ENCODE assay signal across 14 mouse cellular contexts in the genomic region with DNA sequence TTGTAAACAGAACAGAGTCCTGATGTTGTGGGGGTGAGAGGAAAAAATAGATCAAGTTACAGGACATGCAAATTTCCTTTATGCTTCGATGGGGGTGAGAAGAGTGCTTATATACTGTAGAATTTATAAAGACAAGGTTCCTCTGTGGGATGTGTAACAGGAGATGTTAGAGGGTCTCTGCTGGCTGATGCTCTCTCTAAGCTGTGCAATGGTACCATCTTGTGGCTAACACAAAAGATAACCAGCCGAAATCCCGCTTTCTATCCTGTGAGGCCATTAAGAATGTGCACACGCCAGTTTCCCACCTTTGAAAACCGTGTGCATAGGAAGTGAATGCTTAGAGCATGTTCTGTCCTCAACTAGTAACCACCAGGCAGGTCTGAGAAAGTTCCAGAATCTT.
A peak's percentile ranks its signal among the peaks of the same experiment; 100 is the strongest.
DNase-seq lines count a peak whose midpoint lies in the region; ATAC-seq and TF ChIP-seq lines count a peak whose summit lies in the region.
"Had no signal": no experiment of that assay in that cellular context is flagged by ENCODE, and none has a peak within 500 bp of the region (broad histone marks: within the 10 kb centered on the region; RNA-seq: fewer than 3 reads in every experiment).

No protein-coding gene starts in this region.

- H3K36me3 ChIP-seq in kidney, embryonic 16.5 days (ENCODE audit: insufficient read depth, low read length): no peaks in the 10 kb centered on the region
- H3K36me3 ChIP-seq in neural tube, embryonic 14.5 days (ENCODE audit: control insufficient read depth, insufficient read depth, low read length): no peaks in the 10 kb centered on the region
- no peaks in the 10 kb centered on the region for H3K36me3 ChIP-seq in embryonic facial prominence, embryonic 10.5 days (replicated peaks)
- H3K36me3 ChIP-seq in stomach, postnatal 0 days (ENCODE audit: control insufficient read depth, insufficient read depth, low read length): no peaks in the 10 kb centered on the region
- H3K36me3 ChIP-seq: heart, embryonic 10.5 days; lung, embryonic 15.5 days had no signal

- H3K9ac ChIP-seq in kidney, embryonic 16.5 days (replicated peaks; ENCODE audit: low read length): no peak overlapping the region
- H3K9ac ChIP-seq in neural tube, embryonic 14.5 days (replicated peaks; ENCODE audit: low read depth, low read length): no peak overlapping the region
- no peak overlapping the region for H3K9ac ChIP-seq in stomach, postnatal 0 days (ENCODE audit: low read length)
- H3K9ac ChIP-seq: lung, embryonic 15.5 days had no signal

- DNase-seq in kidney, adult 9 months: no peak
- DNase-seq in neural tube, embryonic 10.5 days (ENCODE audit: extremely low spot score, low spot score): no peak
- peak; percentile 7 for DNase-seq in embryonic facial prominence, embryonic 10.5 days (ENCODE audit: low spot score)
- no peak for DNase-seq in stomach, postnatal 0 days (ENCODE audit: low spot score)
- no peak for DNase-seq in heart, adult 9 months (ENCODE audit: low spot score in 2 of 2)
- DNase-seq in spleen, postnatal 14 days (ENCODE audit: low spot score in 2 of 2): no peak
- DNase-seq: adrenal gland, postnatal 10 days; kidney, adult 11 months; right cerebral cortex, postnatal 14 days; thymus, adult 18-20 months had no signal

- H3K27me3 ChIP-seq in kidney, embryonic 16.5 days (ENCODE audit: insufficient read depth, low read length): no peaks in the 10 kb centered on the region
- H3K27me3 ChIP-seq in neural tube, embryonic 14.5 days (ENCODE audit: control insufficient read depth, insufficient read depth, low read length): no peaks in the 10 kb centered on the region
- H3K27me3 ChIP-seq in embryonic facial prominence, embryonic 10.5 days (replicated peaks; ENCODE audit: low read depth, poor library complexity, severe bottlenecking): no peaks in the 10 kb centered on the region
- no peaks in the 10 kb centered on the region for H3K27me3 ChIP-seq in stomach, postnatal 0 days (ENCODE audit: control insufficient read depth, insufficient read depth, low read length)
- H3K27me3 ChIP-seq: lung, embryonic 15.5 days had no signal

- no peaks in the 10 kb centered on the region for H3K9me3 ChIP-seq in kidney, embryonic 16.5 days (ENCODE audit: low read length)
- H3K9me3 ChIP-seq in neural tube, embryonic 14.5 days (ENCODE audit: control insufficient read depth, low read length): no peaks in the 10 kb centered on the region
- H3K9me3 ChIP-seq in embryonic facial prominence, embryonic 10.5 days: no peaks in the 10 kb centered on the region
- no peaks in the 10 kb centered on the region for H3K9me3 ChIP-seq in stomach, postnatal 0 days (ENCODE audit: control insufficient read depth, low read length)
- H3K9me3 ChIP-seq: heart, embryonic 10.5 days; lung, embryonic 15.5 days had no signal

- peaks cover 3% of the 10 kb centered on the region; the same call in 1 of the 2 replicates for H3K4me1 ChIP-seq in kidney, embryonic 16.5 days (ENCODE audit: insufficient read depth, low read length)
- no peaks in the 10 kb centered on the region for H3K4me1 ChIP-seq in neural tube, embryonic 14.5 days (ENCODE audit: control insufficient read depth, insufficient read depth, low read length)
- no peaks in the 10 kb centered on the region for H3K4me1 ChIP-seq in embryonic facial prominence, embryonic 10.5 days
- no peaks in the 10 kb centered on the region for H3K4me1 ChIP-seq in stomach, postnatal 0 days (replicated peaks; ENCODE audit: control insufficient read depth, insufficient read depth)
- H3K4me1 ChIP-seq: lung, embryonic 15.5 days had no signal

- no peak overlapping the region for H3K27ac ChIP-seq in kidney, embryonic 16.5 days (ENCODE audit: low read length)
- H3K27ac ChIP-seq in neural tube, embryonic 14.5 days (ENCODE audit: low read depth, low read length): no peak overlapping the region
- no peak overlapping the region for H3K27ac ChIP-seq in embryonic facial prominence, embryonic 10.5 days (replicated peaks)
- no peak overlapping the region for H3K27ac ChIP-seq in stomach, postnatal 0 days (replicated peaks)
- H3K27ac ChIP-seq: heart, embryonic 10.5 days; lung, embryonic 15.5 days had no signal

- no peak for TF ChIP-seq EP300 in stomach, postnatal 0 days (optimal IDR thresholded peaks at IDR 0.05)

- peak; percentile 71 for TF ChIP-seq CTCF in stomach, postnatal 0 days (IDR thresholded peaks at IDR 0.05; ENCODE audit: low read depth)

- H3K4me2 ChIP-seq in kidney, embryonic 16.5 days (replicated peaks; ENCODE audit: low read depth, low read length): no peak overlapping the region
- no peak overlapping the region for H3K4me2 ChIP-seq in neural tube, embryonic 14.5 days (ENCODE audit: low read depth, low read length)
- no peak overlapping the region for H3K4me2 ChIP-seq in stomach, postnatal 0 days (replicated peaks; ENCODE audit: low read depth)
- H3K4me2 ChIP-seq: lung, embryonic 15.5 days had no signal

- 24% methylated on average over 5 of the region's 5 CpGs for WGBS in kidney, embryonic 16.5 days
- 45% methylated on average over 5 of the region's 5 CpGs for WGBS in neural tube, embryonic 14.5 days
- 53% methylated on average over 5 of the region's 5 CpGs for WGBS in embryonic facial prominence, embryonic 10.5 days
- 38% methylated on average over 5 of the region's 5 CpGs for WGBS in stomach, postnatal 0 days

- H3K4me3 ChIP-seq in kidney, embryonic 16.5 days (ENCODE audit: low read length): no peak overlapping the region
- H3K4me3 ChIP-seq in neural tube, embryonic 14.5 days (ENCODE audit: low read depth, low read length): no peak overlapping the region
- no peak overlapping the region for H3K4me3 ChIP-seq in embryonic facial prominence, embryonic 10.5 days
- H3K4me3 ChIP-seq in stomach, postnatal 0 days (ENCODE audit: low read depth, low read length): no peak overlapping the region
- H3K4me3 ChIP-seq: heart, embryonic 10.5 days; lung, embryonic 15.5 days had no signal

- ATAC-seq in kidney, embryonic 16.5 days (ENCODE audit: low FRiP score, low TSS enrichment): 0 out of 2 replicates have a peak, but pooled peaks have one; percentile 35
- ATAC-seq in neural tube, embryonic 14.5 days (ENCODE audit: low read depth): 0 out of 2 replicates have a peak, but pooled peaks have one; percentile 61
- ATAC-seq in stomach, postnatal 0 days (ENCODE audit: low FRiP score, low TSS enrichment): no peak
